Mouse (Mus musculus) heart, embryonic 13.5 days (tissue): ENCODE results near the gene Dbi. TPM values are rescaled to one million over a fixed set of nuclear protein-coding genes. Genes with fewer than 3 reads are reported as not detected.
A peak's percentile ranks its signal among the peaks of the same experiment; 100 is the strongest.

ENCODE experiments used
- ATAC-seq: fragments of 200-750 bp; cut with Nextera tagmentation; 2 replicates; pipeline ENCODE4 v1.8.0; 2017; ENCODE audit warnings: moderate TSS enrichment; ENCODE audit not compliant: insufficient number of reproducible peaks, low FRiP score, low TSS enrichment; ENCODE audit errors: extremely low read depth
- H3K27ac ChIP-seq: fragments of 300-500 bp; sonication (generic); replicated peaks from 2 replicates; pipeline ENCODE4 v1.5.1; 2015; ENCODE audit warnings: moderate library complexity, mild to moderate bottlenecking, inconsistent platforms
- H3K27me3 ChIP-seq: fragments of 300-500 bp; sonication (generic); replicated peaks from 2 replicates; pipeline ENCODE4 v1.6.1; 2015; ENCODE audit warnings: mild to moderate bottlenecking, inconsistent platforms
- H3K36me3 ChIP-seq: fragments of 300-500 bp; sonication (generic); 2 replicates; pipeline ENCODE4 v1.6.1; 2015; ENCODE audit warnings: mild to moderate bottlenecking, inconsistent platforms
- H3K4me1 ChIP-seq: fragments of 300-500 bp; sonication (generic); 2 replicates; pipeline ENCODE4 v1.6.1; 2015; ENCODE audit warnings: inconsistent platforms
- H3K4me2 ChIP-seq: fragments of 300-500 bp; sonication (generic); 2 replicates; pipeline ENCODE4 v1.6.1; 2015; ENCODE audit warnings: inconsistent platforms, mild to moderate bottlenecking, moderate library complexity
- H3K4me3 ChIP-seq: fragments of 300-500 bp; sonication (generic); 2 replicates; pipeline ENCODE4 v1.5.1; 2015; ENCODE audit warnings: moderate library complexity, mild to moderate bottlenecking, inconsistent platforms
- H3K9ac ChIP-seq: fragments of 300-500 bp; sonication (generic); 2 replicates; pipeline ENCODE4 v1.6.1; 2015; ENCODE audit warnings: inconsistent platforms, mild to moderate bottlenecking, moderate library complexity
- H3K9me3 ChIP-seq: fragments of 300-500 bp; sonication (generic); 2 replicates; pipeline ENCODE4 v1.6.1; 2016; ENCODE audit warnings: inconsistent platforms
- WGBS: fragments of 180-500 bp; shearing (Covaris S2); methylation state at CpG from one replicate; pipeline ENCODE4 v1.1.7; 2015; ENCODE audit warnings: mixed read lengths; 5-methylcytosine and 5-hydroxymethylcytosine counted together
- polyA plus RNA-seq: library from polyadenylated mRNA; unstranded; fragments of >200 nt; fragmentation: Nextera tagmentation; extraction: Ambion mirVana; gene quantifications from 2 replicates; pipeline ENCODE4 v1.2.1, GENCODE M21; 2015

The Dbi gene
- 621 and 734 TPM in 2 replicates for polyA plus RNA-seq

- 2% methylated on average over 52 of the region's 52 CpGs for WGBS
- H3K4me1 ChIP-seq = peaks cover 59% of the 10 kb centered on the region
- H3K36me3 ChIP-seq = peaks cover 31% of the 10 kb centered on the region
- peak; percentile 90 for ATAC-seq
- no peaks in the 10 kb centered on the region for H3K9me3 ChIP-seq
- H3K4me3 ChIP-seq = peak within 1 kb of the TSS; percentile 67
- H3K4me2 ChIP-seq = peak within 1 kb of the TSS; percentile 83
- no peaks in the 10 kb centered on the region for H3K27me3 ChIP-seq
- peak within 1 kb of the TSS; percentile 94 for H3K27ac ChIP-seq
- H3K9ac ChIP-seq = peak within 1 kb of the TSS; percentile 86
These were observed at the start of gene Dbi, which contains the start of gene 3110009E18Rik for GRCm38 (mm10) chr1:120120969-120121811. Dbi (minus strand) TSS chr1:120121078. 3110009E18Rik (plus strand) TSS chr1:120121187.

DNA sequence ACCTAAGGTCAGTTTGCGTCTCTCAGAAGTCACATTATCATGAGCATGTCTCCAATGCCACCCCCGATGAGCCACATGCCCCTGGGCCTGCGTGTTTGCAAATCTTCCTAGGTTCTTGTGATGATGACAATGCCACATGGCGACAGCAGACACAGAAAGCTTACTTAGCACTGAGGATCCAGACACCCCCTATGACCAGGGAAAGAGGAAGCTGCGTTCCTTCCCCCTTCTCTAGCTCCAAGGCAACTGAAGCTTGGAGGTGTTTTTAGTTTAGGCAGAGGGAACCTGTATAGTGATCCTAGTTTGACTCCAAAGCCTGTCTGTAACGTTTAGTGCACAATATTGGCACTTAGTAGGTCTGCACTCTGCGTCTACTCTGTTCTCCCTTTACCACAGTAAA is 49.4 kb upstream of the Dbi start:
- Histone ChIP-seq H3K4me3 (no peak overlapping the region), H3K27ac (no peak overlapping the region), H3K36me3 (no peaks in the 10 kb centered on the region), H3K4me2 (no peak overlapping the region), H3K27me3 (no peaks in the 10 kb centered on the region), H3K4me1 (peaks cover 1% of the 10 kb centered on the region), H3K9ac (no peak overlapping the region), H3K9me3 (no peaks in the 10 kb centered on the region)
- ATAC-seq = no peak
- WGBS = 69% methylated on average over 7 of the region's 7 CpGs

DNA sequence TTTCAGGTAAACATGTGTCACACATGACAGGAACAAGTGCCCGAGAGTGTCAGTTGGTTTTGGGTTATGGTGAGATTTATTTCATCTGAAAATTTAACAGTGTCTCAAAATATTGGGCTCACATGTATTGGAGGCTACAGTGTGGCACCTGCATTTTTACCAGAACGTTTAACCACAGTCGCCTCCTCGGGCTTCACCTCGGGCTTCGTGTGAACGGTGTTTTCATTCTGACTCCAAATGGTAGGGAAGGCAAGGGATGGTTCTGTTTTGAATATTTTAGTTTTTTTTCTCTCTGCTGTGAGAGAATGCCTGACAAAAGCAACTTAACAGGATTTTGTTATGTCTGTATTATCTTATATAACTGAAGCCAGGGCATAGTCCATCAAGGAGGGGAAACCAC is 47.8 kb upstream of the Dbi start:
- no peaks in the 10 kb centered on the region for H3K27me3 ChIP-seq
- 81% methylated on average over 7 of the region's 7 CpGs for WGBS
- H3K4me2 ChIP-seq = no peak overlapping the region

DNA sequence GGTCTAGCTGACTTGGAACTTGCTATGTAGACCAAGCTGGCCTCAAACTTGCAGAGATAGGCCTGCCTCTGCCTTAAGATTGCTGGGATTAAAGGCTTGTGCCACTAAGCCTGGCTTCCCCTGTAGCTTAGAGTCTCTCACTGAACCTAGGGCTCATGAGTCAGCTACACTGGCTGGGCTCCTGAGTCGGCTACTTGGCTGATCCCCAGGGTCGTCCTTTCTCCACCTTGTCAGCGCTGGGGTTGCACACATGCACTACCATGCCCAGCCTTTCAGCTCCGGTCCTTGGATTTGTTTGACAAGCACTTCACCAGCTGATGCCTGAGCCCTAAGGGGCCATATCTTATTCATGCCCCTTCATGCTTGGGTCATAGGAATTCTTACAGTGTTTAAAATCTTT is 47.1 kb upstream of the Dbi start:
- no peak overlapping the region for H3K27ac ChIP-seq
- H3K9me3 ChIP-seq = no peaks in the 10 kb centered on the region
- no peaks in the 10 kb centered on the region for H3K4me1 ChIP-seq
- ATAC-seq = no peak
- no peaks in the 10 kb centered on the region for H3K36me3 ChIP-seq
- no peak overlapping the region for H3K9ac ChIP-seq
- no peak overlapping the region for H3K4me2 ChIP-seq
- WGBS = 50% methylated on average over 4 of the region's 4 CpGs
- H3K4me3 ChIP-seq = no peak overlapping the region
- H3K27me3 ChIP-seq = no peaks in the 10 kb centered on the region

More for the DNA sequence above, 47.8 kb upstream of the Dbi start:
- Histone ChIP-seq H3K27ac (no peak overlapping the region), H3K4me3 (no peak overlapping the region), H3K9me3 (no peaks in the 10 kb centered on the region), H3K36me3 (no peaks in the 10 kb centered on the region), H3K9ac (no peak overlapping the region), H3K4me1 (no peaks in the 10 kb centered on the region)
- no peak for ATAC-seq

- 52% methylated on average over 1 of the region's 1 CpGs for WGBS
- no peaks in the 10 kb centered on the region for H3K9me3 ChIP-seq
- H3K4me2 ChIP-seq = no peak overlapping the region
- H3K27ac ChIP-seq = no peak overlapping the region
- no peaks in the 10 kb centered on the region for H3K27me3 ChIP-seq
- H3K4me3 ChIP-seq = no peak overlapping the region
- H3K4me1 ChIP-seq = no peaks in the 10 kb centered on the region
- ATAC-seq = no peak
- no peak overlapping the region for H3K9ac ChIP-seq
- H3K36me3 ChIP-seq = no peaks in the 10 kb centered on the region
These were observed 41.7 kb upstream of the Dbi start for GRCm38 (mm10) chr1:120162616-120163015.

DNA sequence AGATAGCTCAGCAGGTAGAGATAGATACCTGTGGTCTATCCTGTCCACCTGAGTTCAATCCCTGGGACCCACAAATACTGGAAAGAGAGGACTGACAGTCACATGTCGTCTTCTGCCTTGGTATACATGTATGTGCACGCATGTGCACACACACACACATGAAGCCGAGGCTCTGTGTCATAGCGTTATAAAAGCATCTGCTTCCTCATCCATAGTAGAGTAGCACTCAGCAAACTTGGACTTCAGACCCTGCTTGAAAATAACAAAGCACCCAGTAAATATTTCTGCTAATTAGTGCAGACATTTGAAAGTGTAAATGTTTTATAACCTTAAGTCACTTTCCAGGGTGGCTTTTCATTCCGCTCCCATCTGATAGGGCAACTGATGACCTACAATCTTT is 40.6 kb upstream of the Dbi start:
- Histone ChIP-seq H3K36me3 (no peaks in the 10 kb centered on the region), H3K27ac (no peak overlapping the region), H3K27me3 (no peaks in the 10 kb centered on the region), H3K4me2 (no peak overlapping the region), H3K9me3 (no peaks in the 10 kb centered on the region), H3K4me3 (no peak overlapping the region), H3K9ac (no peak overlapping the region), H3K4me1 (no peaks in the 10 kb centered on the region)
- 85% methylated on average over 5 of the region's 5 CpGs for WGBS
- no peak for ATAC-seq

- WGBS = 81% methylated on average over 9 of the region's 9 CpGs
- no peak overlapping the region for H3K4me3 ChIP-seq
- H3K9me3 ChIP-seq = no peaks in the 10 kb centered on the region
- no peak overlapping the region for H3K9ac ChIP-seq
- no peak overlapping the region for H3K27ac ChIP-seq
- H3K4me2 ChIP-seq = no peak overlapping the region
- H3K27me3 ChIP-seq = no peaks in the 10 kb centered on the region
- no peaks in the 10 kb centered on the region for H3K36me3 ChIP-seq
- no peaks in the 10 kb centered on the region for H3K4me1 ChIP-seq
- ATAC-seq = no peak
These were observed 37.7 kb upstream of the Dbi start for GRCm38 (mm10) chr1:120158474-120159127.

- H3K4me3 ChIP-seq = no peak overlapping the region
- no peaks in the 10 kb centered on the region for H3K36me3 ChIP-seq
- 24% methylated on average over 1 of the region's 1 CpGs for WGBS
- H3K27me3 ChIP-seq = no peaks in the 10 kb centered on the region
- H3K9me3 ChIP-seq = no peaks in the 10 kb centered on the region
- H3K4me1 ChIP-seq = no peaks in the 10 kb centered on the region
- H3K9ac ChIP-seq = no peak overlapping the region
- H3K4me2 ChIP-seq = no peak overlapping the region
- no peak for ATAC-seq
- no peak overlapping the region for H3K27ac ChIP-seq
These were observed 34.4 kb upstream of the Dbi start for GRCm38 (mm10) chr1:120155325-120155724.

DNA sequence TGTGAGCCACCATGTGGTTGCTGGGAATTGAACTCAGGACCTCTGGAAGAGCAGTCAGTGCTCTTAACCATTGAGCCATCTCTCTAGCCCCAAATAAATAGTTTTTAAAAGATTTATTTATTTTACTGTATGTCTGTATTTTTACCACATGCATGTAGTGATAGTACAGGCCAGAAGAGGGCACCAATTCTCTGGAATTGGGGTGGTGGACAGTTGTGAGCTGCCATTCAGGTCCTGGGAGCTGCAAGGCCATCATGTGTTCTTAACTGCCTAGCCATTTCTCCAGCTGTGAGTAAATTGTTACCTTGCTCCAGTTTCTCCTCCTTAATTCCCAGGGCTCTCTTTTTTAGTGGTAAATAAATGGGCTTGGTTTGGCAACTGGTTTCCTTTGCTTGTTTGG is 33.4 kb upstream of the Dbi start:
- no peak for ATAC-seq
- Histone ChIP-seq H3K27ac (no peak overlapping the region), H3K4me1 (no peaks in the 10 kb centered on the region), H3K36me3 (no peaks in the 10 kb centered on the region), H3K9me3 (no peaks in the 10 kb centered on the region), H3K4me2 (no peak overlapping the region), H3K27me3 (no peaks in the 10 kb centered on the region), H3K9ac (no peak overlapping the region), H3K4me3 (no peak overlapping the region)

DNA sequence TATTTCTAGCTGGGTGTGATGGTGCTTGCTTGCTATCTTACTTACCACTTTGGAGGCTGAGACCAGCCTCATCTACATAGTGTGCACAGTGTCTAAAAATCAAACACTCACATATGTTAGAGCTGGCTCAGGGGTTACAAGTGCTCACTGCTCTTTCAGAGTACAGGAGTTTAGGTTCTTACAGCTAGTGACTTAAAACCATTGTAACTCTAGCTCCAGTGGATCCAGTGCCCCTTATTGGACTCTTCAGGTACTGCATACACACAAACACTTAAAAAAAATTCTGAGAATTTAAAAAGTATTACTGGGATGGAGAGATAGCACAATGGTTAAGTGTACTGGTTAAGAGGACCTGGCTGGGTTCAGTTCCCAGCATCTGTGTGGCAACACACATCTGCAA is 26.1 kb upstream of the Dbi start:
- Histone ChIP-seq H3K4me2 (no peak overlapping the region), H3K9ac (no peak overlapping the region), H3K27me3 (0 out of 2 replicates have a peak, but pooled peaks cover 4% of the 10 kb centered on the region), H3K9me3 (no peaks in the 10 kb centered on the region), H3K36me3 (no peaks in the 10 kb centered on the region), H3K4me1 (peaks cover 7% of the 10 kb centered on the region; the same call in 1 of the 2 replicates), H3K4me3 (no peak overlapping the region), H3K27ac (no peak overlapping the region)
- no peak for ATAC-seq

GRCm38 (mm10) chr1:120145527-120146216 is 24.8 kb upstream of the Dbi start:
- H3K4me2 ChIP-seq = no peak overlapping the region
- no peak for ATAC-seq
- H3K36me3 ChIP-seq = no peaks in the 10 kb centered on the region
- no peak overlapping the region for H3K4me3 ChIP-seq
- no peak overlapping the region for H3K27ac ChIP-seq
- no peak overlapping the region for H3K9ac ChIP-seq
- H3K4me1 ChIP-seq = peaks cover 7% of the 10 kb centered on the region; the same call in 1 of the 2 replicates
- 0 out of 2 replicates have a peak, but pooled peaks cover 4% of the 10 kb centered on the region for H3K27me3 ChIP-seq
- no peaks in the 10 kb centered on the region for H3K9me3 ChIP-seq
- 86% methylated on average over 8 of the region's 8 CpGs for WGBS
